Mouse (Mus musculus): ENCODE measurements around the gene Exoc3. TPM values are rescaled to one million over a fixed set of nuclear protein-coding genes. Genes with fewer than 3 reads are reported as not detected.

Gene Exoc3
- polyA plus RNA-seq, 1 experiment from 2014 or later = 101 TPM

DNA sequence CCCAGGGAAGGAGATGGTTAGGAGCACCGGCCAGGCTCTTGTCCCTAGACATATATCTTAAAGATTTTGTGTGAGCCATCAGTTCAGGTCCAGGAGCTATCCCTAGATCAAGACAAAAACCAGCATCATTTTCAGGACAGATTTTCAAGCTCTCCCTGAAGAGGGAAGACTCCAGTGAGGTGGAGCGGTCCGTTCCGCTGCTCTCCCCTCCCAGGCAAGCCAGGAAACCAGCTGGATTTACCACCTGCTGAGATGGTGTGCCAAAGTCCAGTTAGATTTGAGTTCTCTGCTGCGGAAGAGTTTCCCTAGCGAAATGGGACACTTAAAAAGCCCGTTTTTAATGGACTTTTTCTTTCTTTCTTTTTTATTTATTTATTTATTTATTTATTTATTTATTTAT, 81.0 kb downstream of the Exoc3 start:
- no peaks in the 10 kb centered on the region for H3K9me3 ChIP-seq
- H3K9ac ChIP-seq = no peak overlapping the region
- H3K4me1 ChIP-seq (replicated peaks) = no peaks in the 10 kb centered on the region
- H3K4me2 ChIP-seq = no peak overlapping the region
- H3K36me3 ChIP-seq = no peaks in the 10 kb centered on the region
- peaks cover 22% of the 10 kb centered on the region for H3K27me3 ChIP-seq
- WGBS = 79% methylated on average over 7 of the region's 7 CpGs
- H3K4me3 ChIP-seq = no peak overlapping the region
- H3K27ac ChIP-seq (replicated peaks) = no peak overlapping the region
- ATAC-seq (ENCODE audit: low read depth) = no peak

DNA sequence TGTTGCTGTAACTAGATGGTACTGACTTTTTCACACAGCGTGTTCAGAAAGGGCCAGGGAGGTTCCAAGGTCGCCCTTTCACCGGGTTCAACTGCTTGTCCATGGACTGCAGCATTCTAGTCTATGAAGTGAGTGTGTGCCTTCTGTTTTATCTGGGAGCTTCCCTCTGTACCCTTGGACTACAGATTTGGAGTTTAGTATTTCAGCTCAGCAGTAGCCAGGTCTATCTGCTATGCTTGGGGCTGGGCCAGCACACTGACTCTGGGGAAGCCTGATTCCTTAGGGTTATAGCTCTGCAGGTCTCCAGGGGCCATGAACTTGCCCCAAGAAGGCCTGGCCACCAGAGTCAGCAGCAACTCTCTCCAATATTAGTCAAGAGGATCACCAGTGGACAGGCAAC, 85.9 kb downstream of the Exoc3 start:
- Histone ChIP-seq H3K4me1 (replicated peaks) (peaks cover 8% of the 10 kb centered on the region), H3K9me3 (no peaks in the 10 kb centered on the region), H3K9ac (no peak overlapping the region), H3K27ac (replicated peaks) (no peak overlapping the region), H3K4me2 (no peak overlapping the region), H3K4me3 (no peak overlapping the region), H3K36me3 (no peaks in the 10 kb centered on the region), H3K27me3 (peaks cover 57% of the 10 kb centered on the region)
- no peak for ATAC-seq (ENCODE audit: low read depth)
- WGBS = 78% methylated on average over 3 of the region's 3 CpGs

DNA sequence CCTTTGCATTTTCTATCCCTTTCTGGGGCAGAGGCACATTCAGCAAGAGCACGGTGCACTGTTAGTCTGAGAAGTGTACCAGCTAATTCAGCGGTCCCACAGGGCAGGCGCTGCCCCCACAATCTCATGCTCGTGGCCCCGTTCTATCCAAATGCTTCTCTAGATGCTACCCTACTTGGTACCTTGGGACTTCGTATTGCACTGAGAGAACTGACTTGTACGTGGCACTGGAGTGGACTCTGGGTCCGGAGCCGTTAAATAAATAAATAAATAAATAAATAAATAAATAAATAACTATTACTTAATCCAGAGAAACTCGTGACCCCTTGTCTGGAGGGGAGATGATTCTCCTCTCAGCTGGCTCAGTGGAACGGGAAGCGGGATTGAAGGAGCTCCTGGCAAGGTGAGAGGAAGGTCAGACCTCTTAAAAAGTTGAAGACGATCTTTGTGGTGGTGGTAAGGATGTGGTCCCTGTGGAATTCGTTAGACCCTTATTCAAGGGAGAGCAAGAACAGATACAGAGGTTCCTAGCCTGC, 86.7 kb downstream of the Exoc3 start:
- 32% methylated on average over 14 of the region's 14 CpGs for WGBS
- Histone ChIP-seq H3K27ac (replicated peaks) (no peak overlapping the region), H3K4me3 (peak overlapping the region; percentile 39; the same call in 1 of the 2 replicates), H3K4me2 (peak overlapping the region; percentile 63), H3K4me1 (replicated peaks) (peaks cover 8% of the 10 kb centered on the region), H3K9me3 (no peaks in the 10 kb centered on the region), H3K9ac (0 out of 2 replicates have a peak overlapping the region, but pooled peaks have one; percentile 60), H3K36me3 (no peaks in the 10 kb centered on the region), H3K27me3 (peaks cover 57% of the 10 kb centered on the region)
- ATAC-seq (ENCODE audit: low read depth) = no peak

DNA sequence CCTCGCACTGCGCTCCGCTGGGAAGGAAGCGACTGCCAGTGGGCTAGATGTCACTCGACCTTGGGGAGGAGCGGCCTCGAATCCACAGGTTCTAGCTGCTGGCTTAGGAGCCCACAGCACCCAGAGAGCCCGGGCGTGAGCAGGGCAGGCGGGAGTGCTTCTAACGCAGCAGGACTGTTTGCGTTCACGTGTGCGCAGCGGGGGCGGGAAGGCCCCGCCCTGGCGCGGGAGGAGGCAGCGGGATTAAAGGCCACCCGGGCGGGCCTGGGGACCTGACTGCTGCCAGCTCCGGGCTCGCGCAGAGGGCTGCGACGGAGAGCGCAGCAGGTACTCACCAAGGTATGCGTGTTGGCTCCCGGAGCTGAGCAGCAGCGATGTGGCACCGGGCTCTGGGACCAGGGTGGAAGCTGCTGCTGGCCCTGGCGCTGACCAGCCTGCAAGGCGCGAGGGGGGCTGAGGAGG, 87.4 kb downstream of the Exoc3 start, which contains the start of gene Slc9a3:
Slc9a3 (plus strand) TSS at position 317 of the 462 bp plus-strand sequence.
- Histone ChIP-seq H3K9me3 (no peaks in the 10 kb centered on the region), H3K4me3 (peak within 1 kb of the TSS; percentile 39), H3K9ac (peak within 1 kb of the TSS; percentile 60), H3K4me1 (replicated peaks) (peaks cover 8% of the 10 kb centered on the region), H3K27me3 (peaks cover 57% of the 10 kb centered on the region), H3K27ac (replicated peaks) (no peak within 1 kb of the TSS), H3K36me3 (no peaks in the 10 kb centered on the region), H3K4me2 (peak within 1 kb of the TSS; percentile 63)
- peak; percentile 53; the same call in 1 of the 2 replicates for ATAC-seq (ENCODE audit: low read depth)
- under 1% methylated on average over 35 of the region's 35 CpGs for WGBS

Other genes with a start within 250 kb of the Exoc3 start
- not detected in 2 replicates for gene Zdhhc11, start 244.9 kb downstream of the Exoc3 start, polyA plus RNA-seq (2015; fragmentation: Nextera tagmentation; extraction: Ambion mirVana)
- gene Tppp, start 199.3 kb downstream of the Exoc3 start, polyA plus RNA-seq (2015; fragmentation: Nextera tagmentation; extraction: Ambion mirVana) = 6.5 and 6.7 TPM in 2 replicates
- 7.3 and 7.8 TPM in 2 replicates for gene Cep72, start 146.4 kb downstream of the Exoc3 start, polyA plus RNA-seq (2015; fragmentation: Nextera tagmentation; extraction: Ambion mirVana)
- gene Slc9a3, start 87.3 kb downstream of the Exoc3 start, polyA plus RNA-seq (2015; fragmentation: Nextera tagmentation; extraction: Ambion mirVana) = 0.06 and 0.17 TPM in 2 replicates
- gene Ahrr, start 83.6 kb upstream of the Exoc3 start, polyA plus RNA-seq (2015; fragmentation: Nextera tagmentation; extraction: Ambion mirVana) = 0.22 and 0.36 TPM in 2 replicates
- gene Pdcd6, start 108.8 kb upstream of the Exoc3 start, polyA plus RNA-seq (2015; fragmentation: Nextera tagmentation; extraction: Ambion mirVana) = 108 and 109 TPM in 2 replicates
- 199 and 276 TPM in 2 replicates for gene Sdha, start 141.5 kb upstream of the Exoc3 start, polyA plus RNA-seq (2015; fragmentation: Nextera tagmentation; extraction: Ambion mirVana)
- 49.5 and 50.1 TPM in 2 replicates for gene Ccdc127, start 141.6 kb upstream of the Exoc3 start, polyA plus RNA-seq (2015; fragmentation: Nextera tagmentation; extraction: Ambion mirVana)
- not detected in 2 replicates for gene Lrrc14b, start 155.3 kb upstream of the Exoc3 start, polyA plus RNA-seq (2015; fragmentation: Nextera tagmentation; extraction: Ambion mirVana)
- gene Zfp72, start 182.1 kb upstream of the Exoc3 start, polyA plus RNA-seq (2015; fragmentation: Nextera tagmentation; extraction: Ambion mirVana) = 5.8 and 6.2 TPM in 2 replicates
- gene Ftl1-ps1, start 191.0 kb upstream of the Exoc3 start, polyA plus RNA-seq (2015; fragmentation: Nextera tagmentation; extraction: Ambion mirVana) = 113 and 154 TPM in 2 replicates